In the genomic region with DNA sequence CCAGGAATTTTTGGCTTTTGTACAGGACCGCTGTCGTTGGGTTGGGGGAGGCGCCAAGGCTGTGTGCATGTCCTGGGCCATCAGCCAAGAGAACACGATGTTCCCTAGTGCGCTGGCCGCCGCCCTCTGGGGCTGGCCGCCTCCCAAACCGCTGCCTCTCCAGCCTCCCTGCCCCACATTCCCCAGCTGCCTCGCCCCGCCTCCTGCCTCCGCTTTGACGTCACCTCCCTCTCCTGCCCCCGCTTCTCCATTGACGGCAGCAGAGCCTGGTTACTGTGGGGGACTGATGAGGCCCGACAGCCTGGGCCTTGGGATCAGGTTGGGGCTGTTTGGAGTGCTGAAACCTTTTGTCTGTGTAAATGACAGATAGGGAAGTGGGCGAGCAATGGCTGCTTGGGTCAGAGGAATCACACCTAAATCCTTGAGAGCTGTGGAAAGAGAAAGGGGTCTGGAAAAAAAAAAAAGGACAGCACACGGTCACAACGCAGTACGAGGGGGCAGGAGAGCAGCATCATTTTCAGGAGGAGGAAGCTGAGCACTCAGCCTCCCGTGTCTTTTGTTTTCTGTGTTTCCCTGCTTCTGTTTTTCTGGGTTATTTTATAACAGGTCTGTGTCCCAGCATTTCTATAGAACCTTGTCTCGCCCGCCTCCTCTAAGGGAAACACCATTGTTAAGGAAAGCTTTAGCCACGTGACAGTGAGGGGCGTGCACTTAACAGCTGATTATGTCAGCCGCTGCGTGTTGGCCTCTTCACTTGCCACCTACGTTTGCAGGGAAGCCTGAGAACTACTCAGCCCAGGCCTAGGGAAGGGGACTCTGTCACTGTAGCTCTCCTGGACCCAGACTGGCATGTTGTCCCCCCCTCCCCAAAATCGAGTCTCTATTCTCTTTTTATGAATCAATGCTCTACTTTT, we compare ENCODE assay signal across 8 mouse cellular contexts. TPM values are rescaled to one million over a fixed set of nuclear protein-coding genes. Genes with fewer than 3 reads are reported as not detected.
A peak's percentile ranks its signal among the peaks of the same experiment; 100 is the strongest.
DNase-seq lines count a peak whose midpoint lies in the region; ATAC-seq lines count a peak whose summit lies in the region.

No protein-coding gene starts in this region.

- H3K36me3 ChIP-seq in heart, embryonic 14.5 days (ENCODE audit: control insufficient read depth, insufficient read depth, low read length): peaks cover 24% of the 10 kb centered on the region
- peaks cover 24% of the 10 kb centered on the region for H3K36me3 ChIP-seq in liver, embryonic 13.5 days
- H3K36me3 ChIP-seq in stomach, embryonic 15.5 days: peaks cover 20% of the 10 kb centered on the region

- H3K27ac ChIP-seq in heart, embryonic 14.5 days (replicated peaks in 1 of 2; ENCODE audit: control insufficient read depth in 1 of 2, insufficient read depth in 1 of 2, low read depth in 2 of 2, low read length in 2 of 2): peak overlapping the region; percentile 89 to 99
- peak overlapping the region; percentile 93 for H3K27ac ChIP-seq in liver, embryonic 13.5 days
- H3K27ac ChIP-seq in stomach, embryonic 15.5 days: peak overlapping the region; percentile 98

- H3K27me3 ChIP-seq in heart, embryonic 14.5 days (ENCODE audit: control insufficient read depth, insufficient read depth, low read length): no peaks in the 10 kb centered on the region
- no peaks in the 10 kb centered on the region for H3K27me3 ChIP-seq in liver, embryonic 13.5 days
- no peaks in the 10 kb centered on the region for H3K27me3 ChIP-seq in stomach, embryonic 15.5 days (replicated peaks)

- ATAC-seq in heart, embryonic 14.5 days (ENCODE audit: insufficient number of reproducible peaks, insufficient read depth, low FRiP score, low read depth): peak; percentile 69
- ATAC-seq in liver, embryonic 13.5 days (ENCODE audit: low read depth): peak; percentile 24
- peak; percentile 49 for ATAC-seq in stomach, embryonic 15.5 days (ENCODE audit: insufficient read depth, low FRiP score, low read depth)

- H3K4me2 ChIP-seq in heart, embryonic 14.5 days (ENCODE audit: low read length): peak overlapping the region; percentile 93
- peak overlapping the region; percentile 95 for H3K4me2 ChIP-seq in liver, embryonic 13.5 days
- peak overlapping the region; percentile 91 for H3K4me2 ChIP-seq in stomach, embryonic 15.5 days

- peak overlapping the region; percentile 39 to 65 for H3K4me3 ChIP-seq in heart, embryonic 14.5 days (ENCODE audit: control insufficient read depth in 1 of 2, insufficient read depth in 1 of 2, low read depth in 1 of 2, low read length in 2 of 2)
- peak overlapping the region; percentile 67 for H3K4me3 ChIP-seq in liver, embryonic 13.5 days (replicated peaks)
- H3K4me3 ChIP-seq in stomach, embryonic 15.5 days (replicated peaks): peak overlapping the region; percentile 66

- H3K9ac ChIP-seq in heart, embryonic 14.5 days (ENCODE audit: low read length): peak overlapping the region; percentile 88
- H3K9ac ChIP-seq in liver, embryonic 13.5 days: peak overlapping the region; percentile 78
- peak overlapping the region; percentile 49; the same call in 1 of the 2 replicates for H3K9ac ChIP-seq in stomach, embryonic 15.5 days

- 2% methylated on average over 29 of the region's 29 CpGs for WGBS in heart, embryonic 14.5 days
- WGBS in liver, embryonic 13.5 days (ENCODE audit: insufficient replicate concordance): 2% methylated on average over 29 of the region's 29 CpGs
- WGBS in stomach, embryonic 15.5 days: 2% methylated on average over 29 of the region's 29 CpGs

- peak; percentile 91 for DNase-seq in B cell, adult 2 months
- DNase-seq in brain, adult 2 months (ENCODE audit: low read depth, low spot score): peak; percentile 97
- DNase-seq in fibroblast of lung, adult 2 months (ENCODE audit: low read depth): peak; percentile 94
- DNase-seq in kidney, postnatal 14 days: peak; percentile 100
- DNase-seq in liver, embryonic 13.5 days: peak; percentile 95
- peak; percentile 90 to 93 for DNase-seq in natural killer cell, adult 2 months (ENCODE audit: low spot score in 2 of 2)

- H3K9me3 ChIP-seq in heart, embryonic 14.5 days (ENCODE audit: control insufficient read depth, low read length): no peaks in the 10 kb centered on the region
- H3K9me3 ChIP-seq in liver, embryonic 13.5 days (replicated peaks): no peaks in the 10 kb centered on the region
- H3K9me3 ChIP-seq in stomach, embryonic 15.5 days: no peaks in the 10 kb centered on the region

- peaks cover 29 to 45% of the 10 kb centered on the region in 2 experiments for H3K4me1 ChIP-seq in heart, embryonic 14.5 days (ENCODE audit: control insufficient read depth in 2 of 2, insufficient read depth in 2 of 2, low read length in 2 of 2)
- peaks cover 74% of the 10 kb centered on the region for H3K4me1 ChIP-seq in liver, embryonic 13.5 days (replicated peaks)
- peaks cover 34% of the 10 kb centered on the region for H3K4me1 ChIP-seq in stomach, embryonic 15.5 days

RNA-seq across cellular contexts. Expression of gene Per1, which starts 2.2 kb away (rescaled TPM):
- 16.0 and 17.8 TPM in 2 replicates for polyA plus RNA-seq in heart, embryonic 14.5 days (2014; fragmentation: Nextera tagmentation; extraction: Ambion mirVana)
- polyA plus RNA-seq in liver, embryonic 13.5 days (2015; fragmentation: Nextera tagmentation; extraction: Ambion mirVana): 1.9 TPM in 2 replicates
- polyA plus RNA-seq in stomach, embryonic 15.5 days (2015; fragmentation: Nextera tagmentation; extraction: Ambion mirVana): 15.4 and 20.3 TPM in 2 replicates

RNA-seq across cellular contexts. Expression of gene Vamp2, which starts 9.0 kb away (rescaled TPM):
- polyA plus RNA-seq in heart, embryonic 14.5 days (2014; fragmentation: Nextera tagmentation; extraction: Ambion mirVana): 81.5 and 93.9 TPM in 2 replicates
- 12.5 and 15.9 TPM in 2 replicates for polyA plus RNA-seq in liver, embryonic 13.5 days (2015; fragmentation: Nextera tagmentation; extraction: Ambion mirVana)
- polyA plus RNA-seq in stomach, embryonic 15.5 days (2015; fragmentation: Nextera tagmentation; extraction: Ambion mirVana): 68.5 and 84.6 TPM in 2 replicates

RNA-seq across cellular contexts. Expression of gene Hes7, which starts 23.0 kb away (rescaled TPM):
- polyA plus RNA-seq in heart, embryonic 14.5 days (2014; fragmentation: Nextera tagmentation; extraction: Ambion mirVana): 0.43 and 0.47 TPM in 2 replicates
- polyA plus RNA-seq in liver, embryonic 13.5 days (2015; fragmentation: Nextera tagmentation; extraction: Ambion mirVana): 0.17 and 0.18 TPM in 2 replicates
- polyA plus RNA-seq in stomach, embryonic 15.5 days (2015; fragmentation: Nextera tagmentation; extraction: Ambion mirVana): 0.76 and 1.0 TPM in 2 replicates

RNA-seq across cellular contexts. Expression of gene 9130213A22Rik, which starts 25.1 kb away (rescaled TPM):
- polyA plus RNA-seq in heart, embryonic 14.5 days (2014; fragmentation: Nextera tagmentation; extraction: Ambion mirVana): 0.28 and 1.2 TPM in 2 replicates
- polyA plus RNA-seq in liver, embryonic 13.5 days (2015; fragmentation: Nextera tagmentation; extraction: Ambion mirVana): 0.09 TPM in 1 of 2 replicates, not detected in the other
- polyA plus RNA-seq in stomach, embryonic 15.5 days (2015; fragmentation: Nextera tagmentation; extraction: Ambion mirVana): 0.37 TPM in 2 replicates

RNA-seq across cellular contexts. Expression of gene Tmem107, which starts 26.6 kb away (rescaled TPM):
- polyA plus RNA-seq in heart, embryonic 14.5 days (2014; fragmentation: Nextera tagmentation; extraction: Ambion mirVana): 33.5 and 34.4 TPM in 2 replicates
- 30.8 and 31.7 TPM in 2 replicates for polyA plus RNA-seq in liver, embryonic 13.5 days (2015; fragmentation: Nextera tagmentation; extraction: Ambion mirVana)
- polyA plus RNA-seq in stomach, embryonic 15.5 days (2015; fragmentation: Nextera tagmentation; extraction: Ambion mirVana): 49.6 and 55.0 TPM in 2 replicates

Comparison
In these comparisons a context has a peak if more than half of its experiments do, and no peak if none do; other contexts are left out.
1. Peak in every context shown above with its lines: DNase-seq, ATAC-seq, H3K4me3 ChIP-seq and H3K27ac ChIP-seq.